Mouse (Mus musculus): ENCODE data around the gene Il1b.

GRCm38 (mm10) chr2:129360197-129360596 is 10.7 kb downstream of the Il1b start:
- no peak for TF ChIP-seq CTCF (IDR thresholded peaks at IDR 0.05)
- TF ChIP-seq POLR2A (IDR thresholded peaks at IDR 0.05; ENCODE audit: insufficient read depth, low read depth, low read length) = no peak
